Mouse (Mus musculus): ENCODE measurements around the gene Spock1.
A peak's percentile ranks its signal among the peaks of the same experiment; 100 is the strongest.

The Spock1 gene

DNA sequence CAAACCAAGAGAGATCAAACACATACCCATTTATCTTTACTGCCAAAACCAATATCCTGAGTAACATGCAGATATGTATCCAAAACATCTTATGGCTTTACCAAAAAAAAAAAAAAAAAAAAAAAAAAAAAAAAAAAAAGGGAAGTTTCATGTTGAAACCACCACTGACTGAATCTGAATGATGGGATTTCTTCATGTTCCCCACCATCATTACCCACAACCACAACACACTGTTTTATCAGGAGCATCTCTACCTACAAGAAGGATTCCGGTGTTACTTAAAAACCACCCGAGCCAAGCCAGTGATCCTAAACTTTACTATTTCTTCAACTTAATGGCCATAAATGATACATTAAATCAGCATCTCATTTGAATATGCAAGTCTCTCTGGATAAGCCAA is 109.5 kb downstream of the Spock1 start:
- DNase-seq (ENCODE audit: low spot score), result no peak

DNA sequence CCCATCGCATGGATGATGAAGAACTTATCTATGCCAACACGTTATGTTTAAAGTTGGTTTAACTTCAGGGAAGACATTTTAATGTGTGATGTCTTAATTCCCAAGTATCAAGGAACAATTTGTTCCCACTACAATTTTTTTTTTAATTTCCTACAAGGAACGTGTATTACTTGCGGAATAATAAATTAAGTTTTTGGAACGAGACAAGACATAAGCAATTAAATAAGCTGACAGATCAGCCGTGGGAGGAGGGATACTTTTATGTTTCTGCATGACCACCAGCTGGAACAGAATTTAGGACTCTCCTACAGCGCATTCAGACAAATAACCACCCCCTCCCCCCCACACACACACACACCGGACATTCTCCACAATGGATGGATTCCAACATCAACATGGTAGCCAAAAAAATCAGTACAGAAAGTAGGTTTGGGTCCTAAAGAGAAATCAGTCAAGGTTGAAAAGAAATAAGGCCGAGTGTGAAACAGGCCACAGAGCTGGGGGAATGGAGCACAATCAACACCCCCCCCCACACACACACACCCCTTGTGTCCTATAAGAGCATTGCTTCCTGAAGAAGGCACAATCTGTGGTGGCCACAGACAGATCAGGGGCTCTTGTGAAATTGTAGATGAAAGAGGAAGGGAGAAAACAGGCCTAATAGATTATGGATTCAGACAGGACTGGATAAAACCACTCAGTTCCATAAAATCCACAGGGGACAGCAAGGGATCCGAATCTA is 111.0 kb downstream of the Spock1 start:
- no peak for DNase-seq (ENCODE audit: low spot score)

DNA sequence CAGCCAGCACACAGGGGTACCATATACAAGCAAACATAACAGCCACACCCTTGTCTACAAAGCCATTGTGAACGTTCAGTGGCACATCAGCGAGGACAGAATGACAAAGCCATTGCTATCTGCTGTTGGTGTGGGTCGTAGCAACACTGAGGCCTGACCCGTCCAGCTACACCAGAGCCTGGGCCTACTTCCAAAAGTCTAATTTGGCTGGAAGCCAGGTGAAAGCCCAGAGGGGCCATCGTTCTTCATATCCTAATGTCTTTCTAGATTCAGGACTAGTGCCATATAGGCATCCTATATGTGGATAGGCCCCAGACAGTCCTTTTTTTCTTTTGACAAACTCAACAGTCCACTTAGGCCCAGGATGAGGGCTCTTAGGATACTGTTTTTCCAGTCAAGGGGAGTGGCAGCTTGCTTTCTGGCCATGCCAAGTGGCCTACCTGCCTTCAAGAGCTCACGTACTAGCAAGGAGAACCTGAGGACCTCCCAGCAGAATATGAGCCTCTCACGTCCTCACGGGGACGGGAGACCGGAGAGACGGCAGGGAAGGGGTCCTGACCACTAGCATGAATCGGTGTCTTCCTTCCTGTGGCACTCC is 114.4 kb downstream of the Spock1 start:
- DNase-seq (ENCODE audit: low spot score), result no peak

DNA sequence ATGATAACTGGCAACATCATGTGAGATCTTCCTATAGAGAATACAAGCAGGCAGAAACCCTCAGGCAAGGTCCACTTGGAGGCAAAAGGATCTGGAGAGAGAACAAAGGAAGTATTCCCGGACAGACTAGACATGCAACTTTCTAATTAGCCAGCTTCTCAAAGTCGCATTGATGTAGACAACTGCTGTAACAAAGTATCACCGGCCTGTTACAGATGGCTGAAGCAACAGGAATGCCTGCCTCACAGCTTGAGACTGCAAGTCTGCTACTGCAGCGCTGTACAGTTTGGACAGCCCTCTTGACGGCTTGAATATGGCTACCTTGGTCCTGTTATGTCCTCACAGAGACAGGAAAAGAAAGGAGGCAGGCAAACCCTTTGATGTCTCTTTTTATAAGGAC is 118.3 kb downstream of the Spock1 start:
- DNase-seq (ENCODE audit: low spot score), result no peak

DNA sequence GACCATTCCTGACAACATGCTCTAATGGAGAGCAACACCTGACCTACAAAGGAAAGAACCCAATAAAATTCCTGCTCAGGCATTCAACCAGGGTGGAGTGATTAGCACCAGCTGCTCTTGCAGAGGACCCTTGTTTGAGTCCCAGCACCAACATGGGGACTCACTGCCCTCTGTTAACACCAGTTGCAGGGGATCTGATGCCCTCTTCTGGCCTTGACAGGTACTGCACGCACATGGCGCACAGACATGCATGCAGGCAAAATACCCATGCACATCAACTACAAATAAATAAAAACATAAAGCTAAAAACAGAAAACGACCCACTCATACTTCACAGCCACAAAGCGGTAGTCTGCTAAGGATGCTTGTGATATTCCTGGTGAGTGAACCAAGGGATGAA is 119.8 kb downstream of the Spock1 start:
- DNase-seq (ENCODE audit: low spot score), result no peak

DNA sequence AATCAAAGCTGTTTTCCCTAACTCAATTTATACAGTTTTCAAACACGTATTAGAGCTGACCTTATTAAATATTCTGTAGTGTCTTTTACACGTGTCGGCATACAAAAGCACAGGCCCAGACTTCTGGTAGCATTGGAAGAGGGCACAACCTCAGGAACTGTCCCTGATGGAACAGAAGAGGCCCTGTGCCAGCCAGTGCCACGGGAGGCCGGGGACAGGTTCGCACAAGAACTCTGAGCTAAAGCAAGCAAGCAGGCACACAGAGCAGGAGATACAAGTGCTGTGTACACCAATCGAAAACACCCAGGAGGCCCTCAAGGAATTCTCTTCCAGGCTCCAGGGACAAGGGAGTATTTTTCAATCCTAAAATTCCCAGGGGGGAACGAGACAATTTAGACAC is 121.9 kb downstream of the Spock1 start:
- DNase-seq (ENCODE audit: low spot score), result no peak

DNA sequence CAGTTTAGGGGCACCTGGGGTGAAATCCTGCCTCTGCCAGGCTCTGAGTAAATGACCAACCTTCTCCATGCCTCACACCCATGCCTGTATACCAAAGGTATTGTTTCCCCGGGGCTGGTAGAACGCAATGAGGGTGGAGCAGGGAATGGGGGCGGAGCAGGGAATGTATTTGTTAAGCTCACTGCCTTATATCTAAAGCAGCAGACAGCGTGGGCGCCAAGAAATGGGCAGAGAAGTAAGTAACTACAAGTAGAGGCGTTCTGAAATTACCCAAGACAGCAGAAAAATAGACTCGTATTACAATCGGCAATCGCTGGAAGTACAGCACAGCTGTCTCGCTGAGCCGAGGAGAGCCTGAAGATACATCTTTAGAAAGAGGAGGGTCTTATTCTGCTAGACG is 125.2 kb downstream of the Spock1 start:
- no peak for DNase-seq (ENCODE audit: low spot score)

DNA sequence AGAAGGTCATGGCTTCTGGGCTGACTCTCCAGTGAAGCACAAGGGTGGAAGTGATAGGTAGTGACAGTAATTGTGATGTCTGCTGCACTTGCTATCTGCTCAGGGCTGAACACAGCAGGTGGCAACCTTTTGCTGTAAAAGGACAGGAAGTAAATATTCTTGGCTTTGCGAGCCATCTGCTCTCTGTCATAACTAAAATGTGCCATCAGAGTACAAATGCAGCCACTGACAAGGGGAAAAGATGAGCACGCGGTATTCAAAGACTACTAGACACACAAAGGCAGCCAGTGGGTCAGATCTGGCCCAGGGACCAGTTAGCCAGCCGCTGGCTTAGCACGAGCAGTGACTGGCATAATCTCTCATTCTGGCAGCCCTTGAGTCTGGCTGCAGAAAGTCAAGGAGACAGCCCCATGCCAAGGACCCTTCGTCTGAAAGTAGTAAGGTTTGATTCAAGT is 126.0 kb downstream of the Spock1 start:
- no peak for DNase-seq (ENCODE audit: low spot score)

DNA sequence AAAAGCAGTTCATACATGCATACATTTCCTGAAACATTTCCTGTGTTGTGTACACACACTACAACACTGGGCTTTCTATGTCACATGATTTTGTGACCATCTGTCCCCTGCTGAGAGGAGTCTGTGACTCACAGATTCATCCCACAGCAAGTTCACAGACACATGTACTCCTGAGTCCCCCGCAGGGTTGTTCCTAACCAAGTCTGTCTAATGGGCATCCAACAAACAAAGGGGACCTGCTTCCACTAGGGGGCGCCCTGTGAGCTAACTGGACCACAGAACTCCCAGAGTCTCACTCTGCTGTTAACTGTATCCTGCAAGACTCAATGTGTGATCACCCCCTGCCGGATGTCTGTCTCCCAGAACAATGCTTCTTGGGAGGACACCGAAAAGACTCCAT is 129.0 kb downstream of the Spock1 start:
- DNase-seq (ENCODE audit: low spot score), result no peak

DNA sequence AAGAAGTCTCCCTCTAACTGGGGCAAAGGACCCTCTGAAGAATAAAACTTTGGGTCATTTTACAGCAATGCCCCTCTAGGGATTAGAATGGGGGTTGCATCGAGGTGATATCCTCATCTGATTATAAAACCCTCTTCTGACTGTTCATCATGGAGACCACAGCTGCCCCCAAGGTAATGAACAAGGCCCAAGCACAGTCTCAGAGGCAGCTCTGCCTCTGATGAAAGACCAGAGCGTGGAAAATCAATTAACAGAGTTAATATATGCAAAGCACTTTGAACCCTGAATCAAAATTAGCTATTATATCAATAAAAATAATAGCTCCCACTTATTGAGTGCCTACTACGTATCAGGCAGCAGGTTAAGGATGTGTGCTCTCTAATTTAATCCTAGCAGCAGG is 129.6 kb downstream of the Spock1 start:
- no peak for DNase-seq (ENCODE audit: low spot score)

DNA sequence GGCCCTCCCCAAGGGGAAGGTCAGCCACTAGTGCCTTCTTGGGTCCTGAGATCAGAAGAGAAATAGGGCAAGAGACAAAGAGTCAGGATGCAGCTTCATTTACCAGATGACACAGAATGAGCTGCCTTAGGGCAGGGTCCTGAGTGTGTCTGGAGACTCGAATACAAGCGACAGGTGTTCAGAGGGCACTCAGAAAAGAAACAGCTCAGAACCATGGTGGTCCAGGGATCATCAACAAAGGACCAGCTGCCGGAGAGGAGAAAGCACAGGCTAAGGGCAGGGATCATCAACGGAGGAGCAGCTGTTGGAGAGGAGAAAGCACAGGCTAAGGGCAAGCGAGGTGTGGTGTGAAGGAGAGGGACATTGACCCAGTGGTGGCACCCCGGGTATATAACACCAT is 136.1 kb downstream of the Spock1 start:
- no peak for DNase-seq (ENCODE audit: low spot score)

DNA sequence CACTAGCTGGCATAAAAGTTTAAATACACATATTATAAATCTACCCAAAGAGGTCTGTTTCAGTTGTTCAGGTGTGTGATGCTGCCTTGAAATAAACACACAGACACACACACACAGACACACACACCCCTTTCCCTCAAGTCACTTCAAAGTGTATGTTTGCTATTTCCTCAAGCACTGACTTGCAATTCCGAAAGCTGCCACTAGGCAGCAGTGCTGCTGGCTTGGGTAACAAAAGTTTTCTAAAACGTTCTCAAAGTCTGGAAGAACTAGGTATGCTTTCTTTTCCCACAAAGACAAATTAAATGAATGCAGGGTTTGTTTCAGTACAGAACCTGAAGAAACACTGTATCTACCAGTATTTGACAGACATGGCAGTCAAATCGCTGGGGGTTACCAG is 141.4 kb downstream of the Spock1 start:
- peak; percentile 13 for DNase-seq (ENCODE audit: low spot score)

DNA sequence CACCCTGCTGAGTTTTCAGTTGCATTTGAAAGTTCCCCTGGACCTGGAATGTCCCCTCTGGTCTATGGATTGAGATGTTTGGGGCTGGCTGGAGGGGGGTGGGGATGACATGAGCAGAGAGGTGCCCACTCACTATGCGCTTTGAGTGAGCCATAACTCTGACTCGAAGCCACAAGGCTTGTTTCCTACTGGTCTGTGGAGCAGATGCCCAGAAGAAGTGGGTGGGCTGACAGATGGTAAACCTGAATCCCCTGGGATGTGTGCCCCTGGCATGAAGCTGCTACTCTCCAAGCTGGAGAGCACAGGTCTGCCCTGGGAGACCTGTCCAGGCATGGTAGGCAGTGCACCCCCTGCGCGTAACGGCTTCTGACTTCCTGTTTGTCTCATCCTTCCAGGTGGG is 147.0 kb downstream of the Spock1 start:
- no peak for DNase-seq (ENCODE audit: low spot score)

DNA sequence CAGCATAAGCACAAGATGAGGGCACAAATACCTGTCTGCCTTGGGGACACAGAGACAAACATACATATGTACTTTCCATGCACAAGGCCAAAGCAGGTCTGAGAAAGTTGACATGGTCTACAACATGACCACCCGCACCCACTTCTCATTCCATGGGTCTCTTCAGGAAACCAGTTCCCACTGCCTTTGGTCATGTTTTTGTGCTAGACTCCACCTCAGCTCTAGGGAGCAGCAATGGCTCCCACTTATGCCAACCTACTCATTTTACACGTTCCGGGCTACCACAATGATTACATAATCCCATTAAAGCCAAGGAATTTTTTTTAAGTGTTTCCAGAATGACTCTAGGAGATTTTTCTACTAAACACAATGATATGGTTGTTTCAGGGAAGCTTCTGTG is 147.5 kb downstream of the Spock1 start:
- DNase-seq (ENCODE audit: low spot score), result no peak

DNA sequence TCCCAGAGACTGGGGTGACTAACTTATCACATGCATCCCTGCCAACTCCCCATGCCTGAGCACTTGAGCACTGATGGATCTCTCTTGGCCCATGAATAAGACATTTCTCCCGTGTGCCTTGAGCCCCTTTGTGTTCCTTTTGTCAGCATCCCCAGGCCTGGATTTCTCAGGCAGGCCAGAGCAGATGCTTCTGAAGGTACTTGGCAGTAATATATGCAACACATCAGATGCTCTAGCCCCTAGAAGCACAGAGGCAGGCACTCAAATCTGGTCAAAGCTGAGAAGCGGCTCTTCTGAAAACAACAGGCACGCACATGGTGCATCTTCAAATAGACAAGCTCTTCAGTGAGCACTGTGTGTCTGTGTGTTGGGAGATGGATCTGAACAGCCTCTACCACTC is 151.8 kb downstream of the Spock1 start:
- DNase-seq (ENCODE audit: low spot score), result no peak

DNA sequence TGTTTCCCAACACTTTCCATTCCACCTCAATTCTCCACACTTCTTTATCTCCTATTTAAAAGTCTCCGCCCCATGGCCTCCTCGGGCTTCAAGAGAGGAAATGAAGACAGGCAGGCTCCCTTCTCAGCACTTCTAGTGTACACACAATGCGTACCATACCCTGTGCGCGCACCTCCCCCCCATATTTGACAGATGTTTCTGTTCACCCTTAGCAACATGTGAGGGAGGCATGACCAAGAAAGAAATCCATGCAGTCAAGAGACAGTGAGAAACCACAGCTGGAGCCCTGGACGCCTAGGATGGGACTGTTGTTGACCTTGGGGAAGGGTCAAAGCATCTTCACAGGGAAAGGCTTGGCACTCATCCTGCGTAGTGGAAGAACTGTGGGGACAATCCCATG is 157.3 kb downstream of the Spock1 start:
- no peak for DNase-seq (ENCODE audit: low spot score)

DNA sequence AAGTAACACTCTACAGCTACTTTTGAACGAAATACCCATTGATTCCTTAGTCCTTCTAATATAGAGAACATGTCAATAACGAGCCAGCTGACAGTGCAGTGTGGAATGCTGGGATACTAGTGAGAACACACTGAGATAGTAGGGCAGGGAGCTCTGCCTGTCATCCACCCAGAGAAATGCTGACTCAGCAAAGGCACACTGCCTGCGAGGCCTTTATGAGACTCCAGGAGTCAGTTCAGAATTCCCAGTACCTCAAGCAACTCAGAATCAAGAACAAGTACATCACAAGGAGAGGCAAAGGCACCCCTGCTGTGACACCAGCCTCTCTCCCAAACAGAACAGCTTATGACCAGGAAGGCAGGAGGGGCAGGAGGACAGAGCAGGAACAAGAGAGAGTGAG is 163.5 kb downstream of the Spock1 start:
- DNase-seq (ENCODE audit: low spot score), result no peak

DNA sequence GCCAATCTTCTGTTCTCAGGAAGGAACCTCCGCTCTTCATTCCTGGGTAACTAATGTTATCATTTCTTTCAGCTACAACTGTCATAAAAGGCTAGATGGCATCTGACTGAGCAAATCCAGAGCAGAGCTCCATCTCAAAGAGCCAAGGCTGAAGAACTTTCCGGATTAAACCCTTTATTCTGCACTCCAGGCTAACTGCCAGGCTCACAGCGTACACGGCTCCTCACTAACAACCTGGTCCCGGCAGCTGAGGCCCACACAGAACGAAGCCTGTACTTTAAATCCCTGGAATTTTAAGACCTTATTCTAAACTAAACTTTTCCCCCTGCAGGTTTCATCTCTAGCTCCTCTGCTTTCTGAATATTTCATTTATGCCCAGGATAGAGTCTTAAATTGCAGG is 166.9 kb downstream of the Spock1 start:
- DNase-seq (ENCODE audit: low spot score), result no peak

DNA sequence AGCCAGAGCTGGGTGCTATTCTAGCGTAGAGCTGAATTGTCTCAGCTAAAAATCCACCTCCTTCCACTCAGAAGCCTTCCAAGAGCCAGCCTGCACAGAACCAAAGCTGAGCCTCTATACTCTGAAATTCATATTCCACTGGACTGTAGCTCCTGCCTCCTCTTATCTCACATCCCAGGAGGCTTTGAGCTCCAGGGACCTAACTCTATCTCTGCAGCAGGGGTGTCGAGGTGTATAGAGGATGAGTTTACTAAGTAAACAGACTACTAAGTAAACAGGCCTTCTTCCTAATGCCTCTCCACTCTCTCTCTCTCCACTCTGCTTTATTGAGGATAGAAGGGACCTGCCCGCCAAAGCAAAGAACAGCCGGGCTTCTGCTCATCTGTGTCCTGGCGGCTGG is 167.7 kb downstream of the Spock1 start:
- no peak for DNase-seq (ENCODE audit: low spot score)

DNA sequence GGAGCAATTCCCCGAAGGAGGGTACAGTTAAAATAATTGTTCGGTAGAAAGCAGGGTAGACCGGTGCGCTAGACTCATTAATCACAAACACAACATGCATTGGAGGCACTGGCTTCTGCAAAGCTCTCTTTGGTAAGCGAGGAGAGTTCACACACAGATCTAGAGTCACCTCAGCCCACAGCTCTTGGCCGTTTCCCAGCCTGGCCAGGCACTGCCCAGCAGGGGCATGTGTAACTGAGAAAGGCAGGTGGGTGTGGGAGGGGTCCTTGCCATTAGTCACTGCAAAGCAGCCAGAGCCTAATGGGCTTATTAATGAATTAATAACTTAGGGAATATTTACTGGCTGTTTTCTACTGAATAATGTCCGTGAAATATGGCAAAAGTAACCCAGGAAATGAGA is 172.1 kb downstream of the Spock1 start:
- no peak for DNase-seq (ENCODE audit: low spot score)

DNA sequence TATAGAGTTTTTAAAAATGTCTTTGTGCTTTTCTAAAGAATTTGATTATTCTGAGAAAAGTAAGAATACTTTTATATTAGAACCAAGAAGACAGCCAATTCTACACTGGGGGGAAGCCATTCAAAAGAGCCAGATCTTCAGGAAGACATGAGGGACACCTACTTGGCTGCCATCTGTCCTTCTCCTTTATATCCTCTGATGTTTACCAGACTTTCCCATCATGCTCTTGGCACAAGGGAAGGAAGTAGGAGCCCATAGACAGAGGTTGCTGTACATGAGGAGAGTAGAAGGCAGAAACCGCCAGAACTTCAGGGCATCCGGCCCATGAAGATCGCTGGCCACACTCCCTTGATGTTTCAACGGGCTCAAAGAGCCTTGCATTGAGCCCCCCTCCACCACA is 173.6 kb downstream of the Spock1 start:
- no peak for DNase-seq (ENCODE audit: low spot score)

DNA sequence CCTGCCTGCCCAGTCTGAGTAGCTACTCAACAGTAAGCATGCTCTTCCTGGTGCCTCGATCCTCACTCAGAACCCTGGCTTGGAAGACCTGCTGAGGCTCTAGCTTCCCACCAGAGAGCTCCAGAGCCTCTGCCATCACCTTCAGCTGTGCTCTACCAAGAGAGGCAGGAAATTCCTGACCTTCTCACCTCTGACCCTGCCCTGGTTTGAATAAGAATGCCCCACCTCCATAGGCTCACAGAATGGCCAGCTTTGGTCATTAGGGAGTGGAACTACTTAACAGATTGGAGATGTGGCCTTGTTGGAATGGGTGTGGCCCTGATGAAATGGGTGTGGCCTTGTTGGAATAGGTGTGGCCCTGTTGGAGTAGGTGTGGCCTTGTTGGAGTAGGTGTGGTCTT is 174.6 kb downstream of the Spock1 start:
- DNase-seq (ENCODE audit: low spot score), result no peak

DNA sequence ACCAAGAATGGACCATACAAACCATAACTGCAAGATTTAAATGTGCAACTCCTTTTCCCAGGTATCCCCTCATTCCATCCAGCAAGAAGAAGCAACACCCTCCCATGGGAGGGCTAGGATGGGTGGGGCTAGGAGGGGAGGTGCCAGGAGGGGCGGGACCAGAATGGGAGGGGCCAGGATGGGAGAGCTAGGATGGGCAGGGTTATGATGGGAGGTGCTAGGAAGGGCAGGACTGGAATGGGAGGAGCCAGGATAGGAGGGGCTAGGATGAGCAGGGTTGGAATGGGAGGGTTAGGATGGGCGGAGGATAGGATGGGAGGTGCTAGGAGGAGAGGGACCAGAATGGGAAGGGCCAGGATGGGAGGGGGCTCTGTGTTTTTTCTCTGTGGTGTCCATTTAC is 175.9 kb downstream of the Spock1 start:
- DNase-seq (ENCODE audit: low spot score), result no peak

DNA sequence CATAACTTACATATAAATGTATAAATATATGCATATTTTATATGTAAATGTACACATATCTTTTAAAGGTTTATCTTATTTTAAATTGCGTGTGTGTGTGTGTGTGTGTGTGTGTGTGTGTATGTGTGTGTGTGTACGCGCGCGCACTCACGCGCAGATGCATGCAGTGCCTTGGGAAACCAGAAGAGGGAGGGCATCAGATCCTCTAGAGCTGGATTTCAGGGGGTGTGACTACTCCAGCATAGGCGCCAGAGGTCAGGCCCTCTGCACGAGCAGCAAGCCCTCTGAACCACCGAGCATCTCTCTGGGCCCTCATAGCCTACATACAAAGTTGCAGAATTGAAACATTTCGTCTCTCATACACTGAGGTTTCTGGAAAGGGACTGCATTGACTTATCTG is 180.4 kb downstream of the Spock1 start:
- no peak for DNase-seq (ENCODE audit: low spot score)
